Mouse (Mus musculus): Measurements from ENCODE around the gene Tiparp. TPM values are rescaled to one million over a fixed set of nuclear protein-coding genes. Genes with fewer than 3 reads are reported as not detected.

The Tiparp gene
- polyA plus RNA-seq, 1 experiment, result not detected

DNA sequence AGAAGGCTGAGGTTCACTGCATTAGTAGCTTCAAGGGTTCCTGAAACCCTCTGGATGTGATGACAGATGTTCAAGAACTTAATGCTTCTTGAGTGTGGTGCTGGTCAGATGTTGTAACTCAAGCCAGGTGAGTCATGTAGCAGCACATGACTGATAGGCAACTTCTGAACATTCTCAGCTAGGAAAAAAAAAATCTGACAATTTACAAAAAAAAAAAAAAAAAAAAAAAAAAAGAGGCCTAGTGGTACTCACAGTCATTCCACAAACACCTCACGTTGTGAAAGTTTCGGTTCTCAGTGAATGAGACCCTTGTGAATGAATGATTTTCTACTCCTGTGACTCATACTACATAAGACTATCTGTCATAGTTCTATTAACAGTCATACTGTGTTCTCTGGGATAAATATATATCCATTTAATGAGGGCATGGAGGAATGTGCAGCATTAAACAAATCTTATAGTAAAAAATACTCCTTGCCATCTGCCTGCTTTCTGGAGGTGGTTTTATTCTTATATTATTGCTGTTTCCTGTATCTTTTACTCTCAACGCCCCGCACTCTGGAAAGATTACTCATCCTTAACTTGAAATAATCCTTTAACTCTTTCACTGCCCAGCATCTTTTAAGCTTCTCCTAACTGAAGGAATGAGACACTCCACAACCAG lies 75.3 kb downstream of the Tiparp start:
- Histone ChIP-seq H3K27ac (ENCODE audit: insufficient read depth, low read depth, low read length) (no peak overlapping the region), H3K4me1 (ENCODE audit: control insufficient read depth, insufficient read depth, low read length) (no peaks in the 10 kb centered on the region), H3K4me3 (ENCODE audit: insufficient read depth, low read depth, low read length) (no peak overlapping the region)
- TF ChIP-seq CTCF (IDR thresholded peaks at IDR 0.05; ENCODE audit: insufficient read depth, low read depth, low read length), result no peak
- no peak for TF ChIP-seq POLR2A (IDR thresholded peaks at IDR 0.05; ENCODE audit: insufficient read depth, low read depth, low read length)
- 35% methylated on average over 4 of the region's 4 CpGs for WGBS

Other genes with a start within 250 kb of the Tiparp start
- gene Ssr3, start 135.8 kb upstream of the Tiparp start, polyA plus RNA-seq (2012; ENCODE audit: insufficient read depth, insufficient read length, low replicate concordance, missing spikeins), result 294 TPM in 1 of 2 replicates, not detected in the other
- not detected in 2 replicates for gene Lekr1, start 137.8 kb downstream of the Tiparp start, polyA plus RNA-seq (2012; ENCODE audit: insufficient read depth, insufficient read length, low replicate concordance, missing spikeins)

Data from olfactory bulb, adult 2 months (tissue).